Mouse (Mus musculus) embryonic facial prominence, embryonic 14.5 days (tissue): ENCODE results near the gene Gm44596. TPM values are rescaled to one million over a fixed set of nuclear protein-coding genes. Genes with fewer than 3 reads are reported as not detected.

ENCODE experiments used
- ATAC-seq: fragments of 200-750 bp; cut with Nextera tagmentation; 2 replicates; pipeline ENCODE4 v1.8.0; 2017; ENCODE audit warnings: low read depth, moderate number of reproducible peaks, moderate TSS enrichment
- DNase-seq: peaks from one replicate; pipeline ENCODE4 v3.0.0-alpha.2; 2015; ENCODE audit warnings: low spot score
- H3K27ac ChIP-seq: fragments of 300-500 bp; sonication (generic); replicated peaks from 2 replicates; pipeline ENCODE4 v1.5.1; 2014; ENCODE audit warnings: low read depth, mild to moderate bottlenecking, low read length, moderate library complexity
- H3K27me3 ChIP-seq: fragments of 300-500 bp; sonication (generic); replicated peaks from 2 replicates; pipeline ENCODE4 v1.6.1; 2014; ENCODE audit warnings: low read length; ENCODE audit not compliant: control insufficient read depth, insufficient read depth
- H3K36me3 ChIP-seq: fragments of 300-500 bp; sonication (generic); 2 replicates; pipeline ENCODE4 v1.6.1; 2014; ENCODE audit warnings: low read length, mixed read lengths; ENCODE audit not compliant: control insufficient read depth, insufficient read depth
- H3K4me1 ChIP-seq: fragments of 300-500 bp; sonication (generic); 2 replicates; pipeline ENCODE4 v1.6.1; 2014; ENCODE audit warnings: antibody characterized with exemption, low read length; ENCODE audit not compliant: control insufficient read depth, insufficient read depth
- H3K4me2 ChIP-seq: fragments of 300-500 bp; sonication (generic); 2 replicates; pipeline ENCODE4 v1.6.1; 2014; ENCODE audit warnings: low read depth, mild to moderate bottlenecking, low read length, moderate library complexity, mixed read lengths
- H3K4me3 ChIP-seq: fragments of 300-500 bp; sonication (generic); 2 replicates; pipeline ENCODE4 v1.5.1; 2014; ENCODE audit warnings: low read depth, mild to moderate bottlenecking, low read length
- H3K9ac ChIP-seq: fragments of 300-500 bp; sonication (generic); 2 replicates; pipeline ENCODE4 v1.6.1; 2014; ENCODE audit warnings: low read depth, mild to moderate bottlenecking, low read length, moderate library complexity, mixed read lengths
- H3K9me3 ChIP-seq: fragments of 300-500 bp; sonication (generic); 2 replicates; pipeline ENCODE4 v1.6.1; 2016; ENCODE audit warnings: low read length; ENCODE audit not compliant: control insufficient read depth
- WGBS: fragments of 180-500 bp; shearing (Covaris S2); extraction: QIAGEN DNeasy Blood & Tissue Kit; methylation state at CpG from one replicate; pipeline ENCODE4 v1.1.7; 2014; 5-methylcytosine and 5-hydroxymethylcytosine counted together
- polyA plus RNA-seq: library from polyadenylated mRNA; unstranded; fragments of >200 nt; fragmentation: Nextera tagmentation; extraction: Ambion mirVana; gene quantifications from 2 replicates; pipeline ENCODE4 v1.2.1, GENCODE M21; 2014

The Gm44596 gene
- polyA plus RNA-seq, 1 experiment from 2014 or later: not detected

GRCm38 (mm10) chr6:128354140-128354539 lies 21.2 kb upstream of the Gm44596 start:
- Histone ChIP-seq H3K4me2 (peak overlapping the region; percentile 79), H3K9ac (peak overlapping the region; percentile 40; the same call in 1 of the 2 replicates), H3K4me1 (peaks cover 15% of the 10 kb centered on the region; the same call in 1 of the 2 replicates), H3K27me3 (no peaks in the 10 kb centered on the region), H3K27ac (peak overlapping the region; percentile 90; the same call in 1 of the 2 replicates), H3K9me3 (no peaks in the 10 kb centered on the region), H3K36me3 (peaks cover 32% of the 10 kb centered on the region), H3K4me3 (peak overlapping the region; percentile 79)
- no peak for ATAC-seq
- WGBS: 39% methylated on average over 3 of the region's 3 CpGs
- no peak for DNase-seq

- WGBS: under 1% methylated on average over 22 of the region's 28 CpGs
- Histone ChIP-seq H3K4me1 (peaks cover 10% of the 10 kb centered on the region; the same call in 1 of the 2 replicates), H3K36me3 (peaks cover 32% of the 10 kb centered on the region), H3K4me2 (peak overlapping the region; percentile 79), H3K4me3 (peak overlapping the region; percentile 79), H3K9ac (peak overlapping the region; percentile 80), H3K9me3 (no peaks in the 10 kb centered on the region), H3K27ac (peak overlapping the region; percentile 90), H3K27me3 (no peaks in the 10 kb centered on the region)
- ATAC-seq (peak; percentile 76), DNase-seq (peak; percentile 83)
Observed at GRCm38 (mm10) chr6:128355201-128355681, 20.1 kb upstream of the Gm44596 start.

- WGBS: 2% methylated on average over 16 of the region's 42 CpGs
Observed at GRCm38 (mm10) chr6:128355726-128356416, 19.4 kb upstream of the Gm44596 start, which contains the start of gene Tulp3. TSS of gene Tulp3 (minus strand) at chr6:128355851.

GRCm38 (mm10) chr6:128358999-128359398 lies 16.3 kb upstream of the Gm44596 start:
- peak; percentile 51 for DNase-seq
- no peak for ATAC-seq
- peaks cover 14% of the 10 kb centered on the region; the same call in 1 of the 2 replicates for H3K4me1 ChIP-seq
- no peaks in the 10 kb centered on the region for H3K27me3 ChIP-seq
- no peak overlapping the region for H3K9ac ChIP-seq
- WGBS: 18% methylated on average over 2 of the region's 2 CpGs
- H3K9me3 ChIP-seq: no peaks in the 10 kb centered on the region
- no peak overlapping the region for H3K27ac ChIP-seq
- peaks cover 23% of the 10 kb centered on the region for H3K36me3 ChIP-seq
- H3K4me2 ChIP-seq: no peak overlapping the region
- no peak overlapping the region for H3K4me3 ChIP-seq

More at GRCm38 (mm10) chr6:128355726-128356416, 19.4 kb upstream of the Gm44596 start, which contains the start of gene Tulp3:
- peak within 1 kb of the TSS; percentile 79 for H3K4me2 ChIP-seq
- peak within 1 kb of the TSS; percentile 80 for H3K9ac ChIP-seq
- H3K4me1 ChIP-seq: peaks cover 10% of the 10 kb centered on the region; the same call in 1 of the 2 replicates
- peak; percentile 99 for ATAC-seq
- peaks cover 28% of the 10 kb centered on the region for H3K36me3 ChIP-seq
- H3K27me3 ChIP-seq: no peaks in the 10 kb centered on the region
- DNase-seq: peak; percentile 98
- H3K9me3 ChIP-seq: no peaks in the 10 kb centered on the region
- H3K27ac ChIP-seq: peak within 1 kb of the TSS; percentile 90
- peak within 1 kb of the TSS; percentile 79 for H3K4me3 ChIP-seq

- DNase-seq (no peak), ATAC-seq (no peak)
- peaks cover 8% of the 10 kb centered on the region; the same call in 1 of the 2 replicates for H3K4me1 ChIP-seq
- H3K4me3 ChIP-seq: peak overlapping the region; percentile 73
- WGBS: 15% methylated on average over 9 of the region's 9 CpGs
- H3K27ac ChIP-seq: peak overlapping the region; percentile 95
- H3K36me3 ChIP-seq: peaks cover 36% of the 10 kb centered on the region
- no peaks in the 10 kb centered on the region for H3K27me3 ChIP-seq
- peak overlapping the region; percentile 74 for H3K4me2 ChIP-seq
- peak overlapping the region; percentile 93 for H3K9ac ChIP-seq
- H3K9me3 ChIP-seq: no peaks in the 10 kb centered on the region
Observed at GRCm38 (mm10) chr6:128361901-128362300, 13.4 kb upstream of the Gm44596 start.

- peak; percentile 90 for ATAC-seq
- H3K9me3 ChIP-seq: no peaks in the 10 kb centered on the region
- no peaks in the 10 kb centered on the region for H3K27me3 ChIP-seq
- H3K4me3 ChIP-seq: peak within 1 kb of the TSS; percentile 73
- peaks cover 8% of the 10 kb centered on the region; the same call in 1 of the 2 replicates for H3K4me1 ChIP-seq
- peak; percentile 93 for DNase-seq
- under 1% methylated on average over 27 of the region's 76 CpGs for WGBS
- peak within 1 kb of the TSS; percentile 93 for H3K9ac ChIP-seq
- H3K36me3 ChIP-seq: peaks cover 36% of the 10 kb centered on the region
- H3K27ac ChIP-seq: peak within 1 kb of the TSS; percentile 95
- peak within 1 kb of the TSS; percentile 74 for H3K4me2 ChIP-seq
Observed at GRCm38 (mm10) chr6:128362381-128363006, 12.8 kb upstream of the Gm44596 start, which contains the start of the genes Rhno1 and Foxm1. TSS of gene Rhno1 (minus strand) at chr6:128362911. TSS of gene Foxm1 (plus strand) at chr6:128362967.

GRCm38 (mm10) chr6:128363007-128363825 lies 12.1 kb upstream of the Gm44596 start:
- 1% methylated on average over 23 of the region's 46 CpGs for WGBS
- ATAC-seq (peak; percentile 7), DNase-seq (peak; percentile 63)

GRCm38 (mm10) chr6:128364721-128365120 lies 10.6 kb upstream of the Gm44596 start:
- Histone ChIP-seq H3K4me2 (peak overlapping the region; percentile 12; the same call in 1 of the 2 replicates), H3K9me3 (no peaks in the 10 kb centered on the region), H3K27ac (no peak overlapping the region), H3K36me3 (peaks cover 42% of the 10 kb centered on the region), H3K4me3 (no peak overlapping the region), H3K27me3 (no peaks in the 10 kb centered on the region), H3K9ac (no peak overlapping the region), H3K4me1 (peaks cover 8% of the 10 kb centered on the region; the same call in 1 of the 2 replicates)
- DNase-seq (no peak), ATAC-seq (no peak)
- 82% methylated on average over 6 of the region's 6 CpGs for WGBS

More at GRCm38 (mm10) chr6:128363007-128363825, 12.1 kb upstream of the Gm44596 start:
- H3K9ac ChIP-seq: peak overlapping the region; percentile 93
- no peaks in the 10 kb centered on the region for H3K27me3 ChIP-seq
- H3K4me2 ChIP-seq: peak overlapping the region; percentile 74
- H3K4me3 ChIP-seq: peak overlapping the region; percentile 73
- peaks cover 8% of the 10 kb centered on the region; the same call in 1 of the 2 replicates for H3K4me1 ChIP-seq
- H3K9me3 ChIP-seq: no peaks in the 10 kb centered on the region
- peaks cover 35% of the 10 kb centered on the region for H3K36me3 ChIP-seq
- H3K27ac ChIP-seq: peak overlapping the region; percentile 95
